Mouse (Mus musculus) kidney, adult 2 months (tissue): ENCODE measurements around the gene Ntf3.

Source experiments
- CTCF ChIP-seq: fragments of 200-500 bp; conservative IDR thresholded peaks from 2 replicates; pipeline ENCODE4 v1.5.1; 2011; ENCODE audit warnings: low read depth, mild to moderate bottlenecking, control low read depth, low read length, moderate library complexity, mixed read lengths; ENCODE audit not compliant: insufficient read depth, insufficient read length
- POLR2A ChIP-seq: fragments of 200-500 bp; IDR thresholded peaks from one replicate; pipeline ENCODE4 v1.6.1; 2011; ENCODE audit warnings: low read depth, low read length, control low read depth

DNA sequence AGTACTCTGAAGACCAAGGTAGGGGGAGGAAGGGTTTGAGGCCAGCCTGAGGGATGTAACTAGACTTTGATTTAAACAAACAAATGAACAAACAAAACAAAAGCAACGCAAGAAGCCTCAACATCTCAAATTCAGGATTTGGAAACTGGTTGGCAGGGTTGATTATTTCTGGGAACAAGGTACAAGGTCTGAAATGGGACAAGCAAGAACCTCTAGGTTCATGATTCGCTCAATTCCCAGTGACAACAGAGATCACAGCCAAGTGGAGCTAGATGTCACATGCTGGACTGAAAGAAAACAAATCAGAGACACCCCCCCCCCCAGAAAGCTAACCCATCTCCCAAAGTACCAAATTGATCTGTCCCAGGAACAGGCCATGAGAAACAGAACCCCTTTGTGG is 57.9 kb downstream of the Ntf3 start:
- TF ChIP-seq POLR2A (no peak), CTCF (no peak)
